Mouse (Mus musculus) midbrain, embryonic 13.5 days (tissue): ENCODE data around the gene Grin1. TPM values are rescaled to one million over a fixed set of nuclear protein-coding genes. Genes with fewer than 3 reads are reported as not detected.

Source experiments
- ATAC-seq: fragments of 200-750 bp; cut with Nextera tagmentation; 2 replicates; pipeline ENCODE4 v1.8.0; 2017; ENCODE audit warnings: mild to moderate bottlenecking, moderate TSS enrichment, moderate library complexity
- H3K27ac ChIP-seq: fragments of 300-500 bp; sonication (generic); 2 replicates; pipeline ENCODE4 v1.5.1; 2015; ENCODE audit warnings: inconsistent platforms, mild to moderate bottlenecking, moderate library complexity
- H3K27me3 ChIP-seq: fragments of 300-500 bp; sonication (generic); 2 replicates; pipeline ENCODE4 v1.6.1; 2015; ENCODE audit warnings: mild to moderate bottlenecking, inconsistent platforms
- H3K36me3 ChIP-seq: fragments of 300-500 bp; sonication (generic); 2 replicates; pipeline ENCODE4 v1.6.1; 2015; ENCODE audit warnings: mild to moderate bottlenecking, inconsistent platforms
- H3K4me1 ChIP-seq: fragments of 300-500 bp; sonication (generic); replicated peaks from 2 replicates; pipeline ENCODE4 v1.6.1; 2015; ENCODE audit warnings: inconsistent platforms
- H3K4me2 ChIP-seq: fragments of 300-500 bp; sonication (generic); replicated peaks from 2 replicates; pipeline ENCODE4 v1.6.1; 2015; ENCODE audit warnings: moderate library complexity, mild to moderate bottlenecking, inconsistent platforms
- H3K4me3 ChIP-seq: fragments of 300-500 bp; sonication (generic); replicated peaks from 2 replicates; pipeline ENCODE4 v1.5.1; 2015; ENCODE audit warnings: mild to moderate bottlenecking, inconsistent platforms
- H3K9ac ChIP-seq: fragments of 300-500 bp; sonication (generic); replicated peaks from 2 replicates; pipeline ENCODE4 v1.6.1; 2015; ENCODE audit warnings: mild to moderate bottlenecking, inconsistent platforms
- H3K9me3 ChIP-seq: fragments of 300-500 bp; sonication (generic); 2 replicates; pipeline ENCODE4 v1.6.1; 2016; ENCODE audit warnings: mild to moderate bottlenecking, inconsistent platforms
- WGBS: fragments of 180-500 bp; shearing (Covaris S2); methylation state at CpG from one replicate; pipeline ENCODE4 v1.1.7; 2015; 5-methylcytosine and 5-hydroxymethylcytosine counted together
- polyA plus RNA-seq: library from polyadenylated mRNA; unstranded; fragments of >200 nt; fragmentation: Nextera tagmentation; extraction: Ambion mirVana; gene quantifications from 2 replicates; pipeline ENCODE4 v1.2.1, GENCODE M21; 2015

Grin1 gene
- polyA plus RNA-seq, result 17.5 and 19.0 TPM in 2 replicates

DNA sequence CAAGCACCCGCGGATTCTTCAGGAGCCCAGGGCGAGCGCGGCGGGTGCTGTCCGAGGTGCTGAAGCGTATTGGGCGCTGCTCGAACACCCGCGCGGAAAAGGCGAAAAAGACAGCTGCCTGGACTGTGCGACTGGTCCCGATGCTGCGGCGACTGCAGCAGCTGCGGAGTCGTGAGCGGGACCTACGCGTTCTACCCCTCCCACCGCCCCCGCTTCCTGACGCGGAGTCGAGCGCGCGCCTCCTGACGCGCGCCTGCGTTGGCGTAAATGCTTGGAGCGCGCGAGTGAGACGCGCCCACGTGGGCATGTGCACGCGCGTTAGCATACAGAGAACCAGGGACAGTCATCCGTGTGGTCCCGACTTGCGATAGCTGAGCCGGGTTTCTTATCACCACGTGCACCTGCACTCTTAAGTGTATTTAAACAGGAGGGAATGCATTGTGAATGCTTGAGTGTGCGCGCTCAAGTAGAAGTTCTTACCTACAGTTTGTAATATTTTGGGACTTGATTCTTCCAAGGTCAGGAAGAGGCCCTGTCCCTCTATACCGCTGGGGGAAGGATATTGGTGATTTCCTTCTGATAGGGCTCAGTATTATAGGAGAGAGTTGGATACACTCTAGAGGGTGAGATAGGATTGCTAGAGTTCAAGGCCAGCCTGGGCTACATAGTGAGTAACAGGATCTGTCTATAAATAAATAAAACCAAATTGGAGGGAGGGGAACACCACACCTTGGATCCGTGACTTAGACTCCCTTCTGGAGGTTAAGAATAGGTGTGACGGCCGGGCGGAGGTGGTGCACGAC is at the start of gene Grin1:
TSS of gene Grin1 (minus strand) at position 217 of the 803 bp plus-strand sequence.
- peak; percentile 85 for ATAC-seq
- Histone ChIP-seq H3K36me3 (no peaks in the 10 kb centered on the region), H3K4me1 (peaks cover 20% of the 10 kb centered on the region), H3K4me2 (peak within 1 kb of the TSS; percentile 69), H3K4me3 (peak within 1 kb of the TSS; percentile 55), H3K9ac (peak within 1 kb of the TSS; percentile 69), H3K27me3 (peaks cover 79% of the 10 kb centered on the region), H3K9me3 (no peaks in the 10 kb centered on the region), H3K27ac (peak within 1 kb of the TSS; percentile 70)
- 9% methylated on average over 57 of the region's 58 CpGs for WGBS

DNA sequence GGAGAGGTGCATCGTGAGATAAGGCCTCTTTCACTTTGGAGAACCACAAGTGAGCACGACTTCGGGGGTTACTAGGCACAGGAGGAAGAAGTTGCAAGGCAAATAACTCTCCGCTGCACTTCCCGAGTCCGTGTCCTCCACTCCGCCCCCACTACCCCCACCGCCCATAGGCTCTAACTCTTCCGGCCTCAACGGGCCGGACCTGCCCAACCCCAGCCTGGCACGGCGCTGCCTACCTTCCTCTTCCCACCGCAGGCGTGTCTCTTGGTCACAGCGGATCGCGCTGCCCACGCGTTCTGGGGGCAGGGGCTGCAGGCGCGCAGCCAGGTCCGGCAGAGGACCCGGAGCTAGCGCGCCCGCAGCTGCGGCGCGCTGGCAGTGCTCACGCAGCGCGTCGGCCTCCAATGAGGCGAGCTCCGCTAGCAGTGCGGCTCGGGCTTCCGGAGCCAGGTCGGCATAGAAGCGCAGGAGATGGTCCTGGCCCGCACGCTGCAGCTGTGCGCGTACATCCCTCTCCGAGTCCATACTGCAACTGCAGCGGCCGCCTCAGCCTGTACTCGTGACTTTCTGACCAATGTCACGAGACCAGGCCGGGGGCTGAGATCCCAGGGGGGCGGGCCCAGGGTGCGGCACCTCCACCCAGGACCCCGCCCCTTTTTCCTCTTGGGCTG is 46.2 kb upstream of the Grin1 start, which contains the start of gene Uap1l1:
TSS of gene Uap1l1 (minus strand) at position 592 of the 671 bp plus-strand sequence.
- peak; percentile 87 for ATAC-seq
- H3K27ac ChIP-seq, result peak within 1 kb of the TSS; percentile 25; the same call in 1 of the 2 replicates
- H3K9me3 ChIP-seq, result no peaks in the 10 kb centered on the region
- peak within 1 kb of the TSS; percentile 54 for H3K4me3 ChIP-seq
- peaks cover 52% of the 10 kb centered on the region for H3K27me3 ChIP-seq
- under 1% methylated on average over 54 of the region's 54 CpGs for WGBS
- peak within 1 kb of the TSS; percentile 96 for H3K4me2 ChIP-seq
- H3K4me1 ChIP-seq, result peaks cover 11% of the 10 kb centered on the region
- H3K36me3 ChIP-seq, result no peaks in the 10 kb centered on the region
- H3K9ac ChIP-seq, result peak within 1 kb of the TSS; percentile 67

DNA sequence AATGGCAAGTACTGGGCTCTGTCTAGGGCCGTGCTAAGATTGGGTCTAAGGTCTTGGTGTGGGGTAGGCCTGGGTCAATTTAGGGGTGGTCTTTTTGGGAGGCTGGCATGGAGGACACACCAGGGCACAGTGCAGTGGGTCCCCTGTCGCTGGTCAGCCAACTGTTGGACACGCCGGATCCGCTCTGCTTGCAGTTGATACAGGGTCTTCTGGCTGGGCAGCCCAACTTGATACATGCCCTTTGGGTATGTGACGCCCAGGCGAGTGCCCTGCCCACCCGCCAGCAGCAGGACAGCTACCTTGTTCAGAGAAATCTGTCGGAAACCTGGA is 45.7 kb upstream of the Grin1 start:
- peak overlapping the region; percentile 54 for H3K4me3 ChIP-seq
- no peaks in the 10 kb centered on the region for H3K9me3 ChIP-seq
- WGBS, result 32% methylated on average over 9 of the region's 9 CpGs
- peak overlapping the region; percentile 67; the same call in 1 of the 2 replicates for H3K9ac ChIP-seq
- ATAC-seq, result peak; percentile 45
- no peaks in the 10 kb centered on the region for H3K36me3 ChIP-seq
- no peak overlapping the region for H3K27ac ChIP-seq
- H3K27me3 ChIP-seq, result peaks cover 52% of the 10 kb centered on the region
- H3K4me2 ChIP-seq, result peak overlapping the region; percentile 96
- H3K4me1 ChIP-seq, result peaks cover 11% of the 10 kb centered on the region

DNA sequence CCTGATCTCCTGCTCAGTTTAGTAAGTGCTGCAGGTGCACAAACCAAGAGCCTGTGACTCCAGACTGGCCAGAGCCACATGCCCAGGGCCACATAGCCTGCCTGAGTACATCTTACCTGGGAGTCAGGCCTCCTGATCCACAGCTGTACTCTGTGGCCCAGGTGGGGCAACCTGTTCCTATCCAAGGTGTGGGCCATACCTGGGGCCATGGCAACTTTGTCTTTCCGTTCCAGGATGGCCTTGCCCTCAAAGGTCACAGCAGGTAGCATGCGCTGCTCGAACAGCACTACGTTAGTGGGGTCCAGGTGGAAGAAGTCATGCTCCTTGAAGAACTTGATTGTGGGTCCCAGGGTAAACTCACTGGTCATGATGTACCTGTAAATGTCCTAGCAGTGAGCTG is 45.3 kb upstream of the Grin1 start:
- Histone ChIP-seq H3K27ac (no peak overlapping the region), H3K27me3 (peaks cover 52% of the 10 kb centered on the region), H3K4me1 (peaks cover 11% of the 10 kb centered on the region), H3K9me3 (no peaks in the 10 kb centered on the region), H3K4me3 (no peak overlapping the region), H3K9ac (no peak overlapping the region), H3K4me2 (no peak overlapping the region; the same call in 1 of the 2 replicates), H3K36me3 (no peaks in the 10 kb centered on the region)
- 84% methylated on average over 4 of the region's 4 CpGs for whole genome bisulfite sequencing
- no peak for ATAC-seq

DNA sequence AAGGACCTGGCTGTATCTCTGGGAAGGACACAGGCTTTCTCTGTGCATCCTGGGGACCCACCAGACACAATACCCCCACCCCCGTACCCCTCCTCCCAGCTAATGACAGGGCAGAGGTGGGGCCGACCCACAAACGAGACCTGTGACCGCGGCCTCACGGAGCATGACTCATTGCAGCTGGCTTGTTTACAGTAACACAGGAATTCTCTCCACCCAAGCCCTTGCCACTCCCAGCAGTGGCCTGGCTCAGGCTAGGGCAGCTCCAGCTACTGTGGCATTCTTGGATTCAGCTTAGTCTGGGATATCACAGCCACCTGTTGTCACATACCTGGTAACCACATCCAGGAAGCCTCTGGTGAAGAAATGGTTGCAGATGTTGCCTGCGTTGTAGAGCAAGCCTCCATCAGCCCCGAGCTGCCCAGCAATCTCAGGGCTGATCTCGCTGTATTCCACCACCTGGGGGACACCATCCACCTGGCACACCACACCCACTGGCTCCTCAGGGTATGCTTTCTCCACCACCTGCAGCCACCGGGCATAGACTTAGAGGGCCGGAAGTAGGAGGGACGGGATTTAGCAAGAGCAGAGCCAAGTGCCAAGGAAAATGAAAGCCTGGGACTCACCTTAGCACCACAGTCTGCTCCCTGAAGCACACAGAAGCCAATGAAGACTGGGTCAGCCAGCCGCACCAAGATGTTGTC is 44.6 kb upstream of the Grin1 start:
- H3K27ac ChIP-seq, result no peak overlapping the region
- H3K27me3 ChIP-seq, result peaks cover 48% of the 10 kb centered on the region
- H3K4me3 ChIP-seq, result no peak overlapping the region
- no peaks in the 10 kb centered on the region for H3K36me3 ChIP-seq
- 65% methylated on average over 13 of the region's 13 CpGs for WGBS
- no peaks in the 10 kb centered on the region for H3K9me3 ChIP-seq
- H3K9ac ChIP-seq, result no peak overlapping the region; the same call in 1 of the 2 replicates
- H3K4me2 ChIP-seq, result no peak overlapping the region
- ATAC-seq, result no peak
- H3K4me1 ChIP-seq, result peaks cover 11% of the 10 kb centered on the region

DNA sequence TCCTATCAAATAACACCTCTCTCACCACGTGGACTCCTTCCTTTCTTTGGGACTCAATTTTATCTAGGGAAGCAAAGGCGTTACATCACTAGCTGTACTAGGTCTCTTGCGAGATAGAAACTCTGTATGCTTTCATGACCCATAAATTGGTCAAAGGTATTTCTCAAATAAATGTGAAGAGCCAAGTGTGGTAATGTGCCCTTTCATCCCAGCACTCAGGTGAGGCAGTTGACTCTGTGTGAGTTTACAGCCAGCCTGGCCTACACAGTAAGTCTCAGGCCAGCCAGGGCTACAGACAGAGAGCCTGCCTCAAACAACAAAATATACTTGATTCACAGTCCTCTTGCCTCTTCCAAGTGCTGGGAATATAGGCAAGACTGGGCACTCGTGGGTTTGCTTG is 40.9 kb upstream of the Grin1 start:
- no peaks in the 10 kb centered on the region for H3K9me3 ChIP-seq
- peaks cover 19% of the 10 kb centered on the region for H3K27me3 ChIP-seq
- 75% methylated on average over 4 of the region's 4 CpGs for WGBS
- H3K4me2 ChIP-seq, result no peak overlapping the region
- no peaks in the 10 kb centered on the region for H3K36me3 ChIP-seq
- H3K27ac ChIP-seq, result no peak overlapping the region
- no peak overlapping the region for H3K4me3 ChIP-seq
- H3K9ac ChIP-seq, result no peak overlapping the region
- ATAC-seq, result no peak
- H3K4me1 ChIP-seq, result peaks cover 26% of the 10 kb centered on the region

DNA sequence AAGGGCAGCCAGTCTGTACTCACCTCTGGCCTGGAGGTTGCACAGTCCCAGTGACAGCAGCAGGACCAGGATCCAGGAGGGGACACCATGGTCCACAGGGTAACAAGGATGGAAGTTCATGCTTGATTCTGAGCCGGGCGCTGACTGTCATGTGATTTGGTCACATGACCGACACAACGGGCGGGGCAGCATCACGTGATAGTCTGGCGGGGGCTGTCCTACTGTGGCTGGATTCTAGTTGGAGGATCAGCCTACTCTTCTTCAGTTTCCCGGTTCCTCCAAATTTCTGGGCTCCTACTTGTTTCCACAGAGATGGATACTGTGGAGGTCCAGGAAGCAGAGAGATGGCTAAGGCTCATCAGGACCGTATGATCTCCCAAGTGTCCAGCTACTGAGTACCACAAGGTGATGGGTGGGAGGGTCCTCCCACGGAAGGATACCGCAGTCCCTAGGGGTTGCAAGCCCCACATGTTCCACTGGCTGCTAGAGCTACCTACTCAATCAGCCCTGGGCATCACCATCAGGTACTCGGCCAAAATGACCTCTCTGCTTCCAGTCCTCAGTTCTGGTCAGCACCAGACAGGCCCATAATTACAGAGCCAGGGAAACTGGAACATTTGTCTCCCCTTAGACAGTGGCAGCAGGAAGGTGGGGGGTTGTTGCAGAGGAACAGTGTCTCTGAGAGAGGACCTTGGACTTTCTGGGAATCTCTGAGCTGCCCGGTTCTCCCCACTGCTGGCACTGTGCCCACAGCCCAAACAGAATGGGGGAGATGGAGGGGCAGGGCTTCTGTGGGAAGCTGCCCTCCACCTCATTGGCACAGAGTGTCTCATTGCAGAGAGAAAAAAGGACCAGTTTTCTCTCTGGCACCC is 37.5 kb upstream of the Grin1 start, which contains the start of gene Dpp7:
TSS of gene Dpp7 (minus strand) at position 152 of the 872 bp plus-strand sequence.
- WGBS, result 3% methylated on average over 13 of the region's 13 CpGs
- peak within 1 kb of the TSS; percentile 55 for H3K4me3 ChIP-seq
- H3K27me3 ChIP-seq, result no peaks in the 10 kb centered on the region
- H3K9ac ChIP-seq, result peak within 1 kb of the TSS; percentile 60
- H3K27ac ChIP-seq, result no peak within 1 kb of the TSS
- H3K4me1 ChIP-seq, result peaks cover 24% of the 10 kb centered on the region
- H3K4me2 ChIP-seq, result peak within 1 kb of the TSS; percentile 91
- H3K9me3 ChIP-seq, result no peaks in the 10 kb centered on the region
- ATAC-seq, result peak; percentile 87
- peaks cover 26% of the 10 kb centered on the region for H3K36me3 ChIP-seq

DNA sequence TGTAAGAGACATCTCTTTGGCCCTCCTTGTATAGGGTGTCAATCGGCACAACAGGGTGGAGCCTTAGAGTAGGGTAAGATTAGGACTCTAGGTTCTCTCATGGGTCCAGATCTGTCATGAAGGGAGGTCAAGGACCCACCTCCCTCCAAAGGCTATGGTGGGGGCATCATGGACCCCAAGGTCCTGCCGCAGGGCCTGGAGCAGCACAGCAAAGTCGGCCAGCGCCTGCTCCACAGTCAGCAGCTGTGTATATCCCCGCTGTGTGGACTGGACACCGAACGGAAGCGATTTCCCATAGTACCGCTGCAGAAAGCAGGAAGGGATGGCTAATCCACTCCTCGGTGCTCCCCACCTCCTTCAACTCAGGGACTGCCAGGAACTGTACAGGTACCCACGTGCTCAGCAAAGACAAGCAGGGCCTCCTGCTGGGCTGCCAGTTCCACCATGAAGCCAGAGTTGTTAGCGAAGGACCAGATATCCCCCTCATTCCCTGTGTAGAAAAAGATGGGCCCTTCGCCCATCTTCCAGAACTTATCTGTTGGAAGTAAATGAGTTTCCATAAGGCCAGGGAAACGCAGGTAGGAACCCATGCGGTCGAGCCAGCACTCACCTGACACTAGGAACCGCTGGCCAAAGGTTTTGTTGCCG is 36.6 kb upstream of the Grin1 start:
- H3K9me3 ChIP-seq, result no peaks in the 10 kb centered on the region
- peak overlapping the region; percentile 55 for H3K4me3 ChIP-seq
- peaks cover 35% of the 10 kb centered on the region for H3K36me3 ChIP-seq
- no peaks in the 10 kb centered on the region for H3K27me3 ChIP-seq
- H3K9ac ChIP-seq, result peak overlapping the region; percentile 60
- WGBS, result 38% methylated on average over 18 of the region's 18 CpGs
- peak; percentile 38; the same call in 1 of the 2 replicates for ATAC-seq
- peak overlapping the region; percentile 91 for H3K4me2 ChIP-seq
- peaks cover 24% of the 10 kb centered on the region for H3K4me1 ChIP-seq
- H3K27ac ChIP-seq, result no peak overlapping the region

DNA sequence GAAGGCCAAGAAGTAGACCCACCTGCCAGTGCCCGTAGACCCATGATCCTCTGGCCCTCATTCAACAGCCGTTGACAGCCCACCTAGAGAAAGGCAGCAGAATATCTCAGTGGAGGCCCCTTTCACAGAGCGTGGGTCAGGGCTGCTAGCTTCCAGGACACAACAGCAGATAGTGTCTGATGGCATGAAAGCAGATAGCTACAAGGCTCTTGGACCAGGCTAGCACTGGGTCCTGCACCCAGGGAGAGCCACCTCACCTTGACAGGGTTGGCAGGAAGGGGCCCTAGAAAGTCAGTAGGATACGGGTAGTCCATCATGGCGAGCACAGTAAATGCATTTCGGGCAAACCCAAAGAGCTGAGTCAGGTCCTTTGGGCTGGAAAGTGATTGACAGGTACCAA is 35.2 kb upstream of the Grin1 start:
- no peak for ATAC-seq

DNA sequence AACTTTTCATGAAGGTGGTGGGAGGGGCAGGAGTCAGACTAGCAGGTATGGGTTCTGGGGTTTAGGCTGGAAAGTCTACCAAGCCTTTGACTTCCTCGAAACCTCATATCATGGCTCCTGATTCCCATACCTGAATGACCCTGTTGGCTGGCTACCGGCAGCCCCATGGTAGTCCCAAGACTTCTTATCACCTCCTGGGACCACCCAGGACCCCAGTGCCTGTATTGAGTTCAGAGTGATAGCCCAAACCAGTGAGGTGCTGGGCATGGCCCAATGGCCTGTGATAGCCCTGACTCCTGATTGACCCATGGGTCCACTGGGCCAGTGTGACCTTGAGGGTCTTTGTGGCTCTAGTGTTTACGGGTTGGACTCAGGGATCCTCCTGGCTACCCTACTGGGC is 31.7 kb upstream of the Grin1 start:
- no peak for ATAC-seq
- Histone ChIP-seq H3K27me3 (no peaks in the 10 kb centered on the region), H3K27ac (no peak overlapping the region), H3K4me2 (no peak overlapping the region), H3K9me3 (no peaks in the 10 kb centered on the region), H3K9ac (no peak overlapping the region), H3K36me3 (peaks cover 82% of the 10 kb centered on the region), H3K4me3 (no peak overlapping the region), H3K4me1 (peaks cover 11% of the 10 kb centered on the region)
- 95% methylated on average over 3 of the region's 3 CpGs for WGBS

More for the DNA sequence above, 35.2 kb upstream of the Grin1 start:
- 89% methylated on average over 6 of the region's 6 CpGs for WGBS
- Histone ChIP-seq H3K9me3 (no peaks in the 10 kb centered on the region), H3K4me2 (no peak overlapping the region), H3K36me3 (peaks cover 49% of the 10 kb centered on the region), H3K9ac (no peak overlapping the region), H3K4me3 (no peak overlapping the region), H3K4me1 (peaks cover 24% of the 10 kb centered on the region), H3K27me3 (no peaks in the 10 kb centered on the region), H3K27ac (no peak overlapping the region)

DNA sequence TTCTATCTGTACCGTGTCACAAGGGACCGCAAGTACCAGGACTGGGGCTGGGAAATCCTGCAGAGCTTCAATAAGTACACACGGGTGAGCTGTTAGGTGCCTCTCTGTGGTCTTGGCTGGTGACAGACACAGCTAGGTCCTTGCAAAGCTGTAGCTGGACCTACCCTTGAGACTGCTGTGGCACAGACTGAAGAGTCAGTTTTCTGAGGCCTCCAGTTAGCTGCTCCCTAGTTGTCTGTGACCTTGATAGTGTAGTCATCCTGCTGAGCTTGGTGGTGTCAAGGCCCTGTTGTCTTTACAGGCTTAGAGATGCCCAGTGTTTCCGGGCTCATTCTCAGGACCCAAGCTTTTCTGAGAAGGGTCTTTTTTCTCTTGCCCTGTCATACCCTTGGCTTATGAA is 30.5 kb upstream of the Grin1 start:
- 90% methylated on average over 4 of the region's 4 CpGs for WGBS
- Histone ChIP-seq H3K36me3 (peaks cover 94% of the 10 kb centered on the region), H3K9me3 (no peaks in the 10 kb centered on the region), H3K4me2 (no peak overlapping the region), H3K27ac (no peak overlapping the region), H3K9ac (no peak overlapping the region), H3K4me1 (no peaks in the 10 kb centered on the region), H3K27me3 (no peaks in the 10 kb centered on the region), H3K4me3 (no peak overlapping the region)
- no peak for ATAC-seq
